Mouse (Mus musculus) B cell, adult 2 months (primary cell): ENCODE measurements at regions not wholly inside any gene's neighbourhood (a gene's known extent, or its start where the extent isn't known, plus 50 kb on each side); places are given as distances from the start of the nearest gene placed in this dataset.

Experiments
- DNase-seq, 2 experiments: peaks; one replicate each; pipeline ENCODE4 v3.0.0; 2022

- no peak for DNase-seq
These were observed 107.5 kb upstream of the Zfp462 start for GRCm38 (mm10) chr4:54837326-54837725.

GRCm38 (mm10) chr4:54838111-54838510 lies 106.7 kb upstream of the Zfp462 start:
- DNase-seq, result no peak

GRCm38 (mm10) chr4:54838794-54839193 lies 106.1 kb upstream of the Zfp462 start:
- DNase-seq, result no peak

- DNase-seq, result peak; percentile 17 to 19
These were observed 91.6 kb upstream of the Zfp462 start for GRCm38 (mm10) chr4:54852991-54853925.

- DNase-seq, result no peak
These were observed 86.2 kb upstream of the Zfp462 start for GRCm38 (mm10) chr4:54858604-54859003.

GRCm38 (mm10) chr4:54866062-54866461 lies 78.8 kb upstream of the Zfp462 start:
- DNase-seq, result no peak

- DNase-seq, result no peak
These were observed 70.6 kb upstream of the Zfp462 start for GRCm38 (mm10) chr4:54874136-54874827.

- DNase-seq, result no peak
These were observed 69.3 kb upstream of the Zfp462 start for GRCm38 (mm10) chr4:54875506-54875905.

GRCm38 (mm10) chr4:54877361-54877760 lies 67.5 kb upstream of the Zfp462 start:
- DNase-seq, result no peak

GRCm38 (mm10) chr4:54878531-54878930 lies 66.3 kb upstream of the Zfp462 start:
- no peak for DNase-seq

GRCm38 (mm10) chr4:54893288-54893687 lies 51.6 kb upstream of the Zfp462 start:
- no peak for DNase-seq
